Mouse (Mus musculus) ZHBTc4 (cell line): ENCODE measurements around the gene Wdr45.
"Not testable (repeated sequence)": the region's sequence is repeated elsewhere in the genome, so short reads cannot be mapped to it uniquely, and the experiment has no call there.

Experiments
- DNase-seq: peaks from one replicate; pipeline ENCODE4 v3.0.0-alpha.2; 2011; ENCODE audit warnings: low read depth, low spot score

Gene Wdr45

DNA sequence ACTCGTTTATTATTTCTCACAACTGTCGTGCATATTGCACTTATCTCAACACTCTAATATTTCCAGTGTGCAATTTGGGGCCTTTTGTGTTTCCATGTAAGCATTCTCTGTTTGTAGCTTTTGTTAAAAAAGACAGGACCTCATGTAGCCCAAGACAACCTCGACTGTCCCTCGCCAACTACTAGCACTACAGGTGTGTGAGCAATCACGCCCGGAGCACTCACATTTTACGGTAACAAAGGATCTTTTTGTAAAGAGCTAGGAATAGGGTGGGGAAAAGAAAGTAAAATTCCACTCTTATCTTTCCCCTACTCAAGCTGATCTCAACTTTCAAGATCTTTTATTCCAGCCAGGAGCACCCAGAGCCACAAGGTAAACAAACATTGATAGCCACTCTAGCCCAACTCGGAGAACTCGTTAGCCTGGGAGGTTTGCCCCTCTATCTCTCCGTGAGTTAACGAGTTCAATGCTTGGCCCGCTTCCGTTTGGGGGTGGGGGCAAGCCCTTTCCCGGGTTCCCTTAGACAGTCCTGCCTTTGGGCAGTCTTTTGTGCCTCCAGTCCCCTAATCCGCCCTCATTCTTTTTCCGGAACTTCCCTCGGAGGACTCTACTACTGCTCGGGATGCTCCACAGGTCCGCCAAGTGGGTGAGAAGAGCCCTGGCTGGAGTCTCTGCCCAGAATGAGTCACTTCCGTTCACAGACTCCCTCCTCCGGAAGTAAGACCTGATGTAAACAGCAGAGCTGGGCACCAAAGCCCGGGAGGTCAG is 7.6 kb downstream of the Wdr45 start, which contains the start of gene Gm45208:
Gene Gm45208, plus strand, starts transcription at position 732 of the 768 bp plus-strand sequence.
- DNase-seq, result peak; percentile 86

DNA sequence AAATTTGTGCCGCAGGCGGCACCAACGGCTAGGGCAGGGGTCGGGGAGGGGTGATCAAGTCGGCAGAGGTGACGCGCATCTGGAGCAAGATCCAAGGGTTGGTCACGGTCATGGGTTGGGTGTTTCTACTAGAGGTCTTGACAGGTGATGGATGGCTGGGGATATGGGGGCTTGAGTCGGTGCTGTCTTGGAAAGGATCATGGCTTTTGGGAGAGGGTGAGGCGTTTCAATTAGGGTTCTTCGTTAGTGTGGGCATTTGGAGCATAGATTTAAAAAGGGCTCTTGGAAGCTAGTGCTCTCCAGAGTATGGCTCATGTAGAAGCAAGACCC is 8.1 kb downstream of the Wdr45 start:
- no peak for DNase-seq

DNA sequence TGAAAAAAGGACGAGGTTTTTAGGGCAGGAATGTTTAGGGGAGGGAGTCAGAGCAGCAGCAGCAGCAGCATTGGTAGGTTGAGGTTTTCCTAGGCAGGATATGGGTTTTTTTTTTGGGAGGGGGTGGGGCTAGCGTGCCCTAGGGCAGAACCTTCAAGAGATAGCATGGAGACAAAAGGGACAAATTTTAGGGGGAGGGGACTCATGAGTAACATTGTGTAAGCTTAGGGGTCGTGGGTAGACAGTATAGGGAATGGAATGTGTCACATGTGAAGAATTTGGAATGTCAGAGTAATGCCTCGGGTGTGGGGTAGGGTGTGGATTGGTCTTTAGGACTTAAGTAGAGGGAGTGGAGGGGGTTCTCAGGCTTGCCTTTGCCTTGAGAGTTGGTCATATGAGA is 8.6 kb downstream of the Wdr45 start:
- peak; percentile 88 for DNase-seq

DNA sequence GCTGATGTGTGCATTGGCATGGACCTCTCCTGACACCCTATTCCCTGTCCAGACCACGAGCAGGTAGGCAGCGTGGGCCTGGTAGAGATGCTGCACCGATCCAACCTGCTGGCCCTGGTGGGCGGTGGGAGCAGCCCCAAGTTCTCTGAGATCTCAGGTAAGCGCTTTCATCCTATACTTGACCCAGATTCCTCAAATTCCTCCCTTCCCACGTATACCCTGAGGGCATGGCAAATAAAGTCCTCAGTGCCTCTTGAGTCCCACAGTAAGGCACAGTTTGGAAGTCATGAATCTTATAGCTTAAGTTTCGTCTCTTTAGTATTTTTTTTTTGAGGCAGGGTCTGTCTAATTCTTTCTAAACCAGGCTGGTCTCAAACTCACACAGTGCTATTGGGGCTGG is 10.0 kb downstream of the Wdr45 start:
- no peak for DNase-seq

DNA sequence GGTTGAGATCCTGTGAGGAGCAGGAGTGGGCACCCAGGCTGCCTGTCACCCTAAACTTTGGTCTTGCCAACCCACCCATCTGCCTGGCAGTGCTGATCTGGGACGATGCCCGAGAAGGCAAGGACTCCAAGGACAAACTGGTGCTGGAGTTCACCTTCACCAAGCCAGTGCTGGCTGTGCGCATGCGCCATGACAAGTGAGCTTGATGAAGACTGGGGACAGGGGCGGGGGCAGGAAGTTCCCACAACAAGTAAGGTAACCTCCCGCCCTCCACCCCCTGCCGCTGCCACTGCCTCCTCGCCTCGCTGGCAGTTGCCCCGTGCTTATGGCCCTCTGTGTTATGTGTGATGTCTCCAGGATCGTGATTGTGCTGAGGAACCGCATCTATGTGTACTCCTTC is 11.7 kb downstream of the Wdr45 start:
- peak; percentile 82 for DNase-seq

DNA sequence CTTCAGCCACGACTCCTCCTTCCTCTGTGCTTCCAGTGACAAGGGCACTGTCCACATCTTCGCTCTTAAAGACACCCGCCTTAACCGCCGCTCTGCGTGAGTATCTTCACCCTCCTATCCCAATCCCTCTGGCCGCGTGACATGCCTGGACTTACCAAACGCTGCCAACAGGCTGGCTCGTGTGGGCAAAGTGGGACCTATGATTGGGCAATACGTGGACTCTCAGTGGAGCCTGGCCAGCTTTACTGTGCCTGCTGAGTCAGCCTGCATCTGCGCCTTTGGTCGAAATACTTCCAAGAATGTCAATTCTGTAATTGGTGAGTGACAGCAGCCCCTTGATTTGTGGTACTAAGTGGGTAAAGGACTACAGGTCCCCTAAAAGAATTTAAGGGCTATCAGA is 13.0 kb downstream of the Wdr45 start:
- no peak for DNase-seq

DNA sequence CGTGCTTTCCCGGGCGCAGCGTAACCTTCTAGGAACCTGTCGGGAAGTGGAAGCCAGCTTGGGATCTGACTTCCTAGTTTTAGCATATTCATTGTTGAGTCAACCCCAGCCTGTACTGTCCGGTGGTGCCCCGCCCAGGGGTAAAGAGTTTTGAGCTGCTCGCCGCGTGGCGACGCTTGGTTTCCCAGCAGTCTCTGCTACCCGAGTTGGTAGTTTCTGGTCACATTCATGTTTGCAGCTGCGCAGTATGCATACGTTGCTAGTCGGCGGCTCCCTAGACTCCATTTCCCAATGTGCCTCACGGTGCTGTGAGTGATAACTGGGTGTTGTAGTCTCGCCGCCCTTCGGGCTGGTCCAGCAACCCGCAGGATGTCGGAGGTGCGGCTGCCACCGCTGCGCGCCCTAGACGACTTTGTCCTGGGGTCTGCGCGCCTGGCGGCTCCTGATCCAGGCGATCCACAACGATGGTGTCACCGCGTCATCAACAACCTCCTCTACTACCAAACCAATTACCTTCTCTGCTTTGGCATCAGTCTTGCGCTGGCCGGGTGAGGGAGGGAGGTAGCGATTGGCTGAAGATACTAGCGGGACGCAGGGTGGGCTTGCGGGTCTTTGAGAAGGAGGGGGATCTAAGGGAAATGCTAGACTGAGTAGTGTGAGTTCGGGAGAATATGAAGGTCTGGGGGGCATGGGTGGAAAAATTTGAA is 14.2 kb downstream of the Wdr45 start, which contains the start of gene Praf2:
Gene Praf2, plus strand, starts transcription at position 225 of the 707 bp plus-strand sequence.
- peak; percentile 96 for DNase-seq

DNA sequence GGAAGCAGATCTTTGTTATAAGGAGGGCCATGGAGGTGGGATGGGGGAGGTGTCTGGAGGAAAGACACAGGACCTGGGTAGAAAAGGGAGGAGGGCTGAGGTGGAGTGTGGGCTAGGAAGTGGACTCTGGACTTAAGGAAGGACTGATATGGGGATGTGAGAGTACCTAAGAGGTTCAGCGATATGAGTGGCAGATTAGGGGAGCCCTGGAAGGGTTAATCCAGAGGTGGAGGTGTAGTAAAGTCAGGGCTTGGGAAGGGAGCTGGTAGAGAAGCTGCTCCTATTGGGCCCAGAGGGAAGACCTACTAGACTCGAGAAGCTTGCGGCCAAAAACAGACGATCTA is 14.8 kb downstream of the Wdr45 start:
- no peak for DNase-seq

DNA sequence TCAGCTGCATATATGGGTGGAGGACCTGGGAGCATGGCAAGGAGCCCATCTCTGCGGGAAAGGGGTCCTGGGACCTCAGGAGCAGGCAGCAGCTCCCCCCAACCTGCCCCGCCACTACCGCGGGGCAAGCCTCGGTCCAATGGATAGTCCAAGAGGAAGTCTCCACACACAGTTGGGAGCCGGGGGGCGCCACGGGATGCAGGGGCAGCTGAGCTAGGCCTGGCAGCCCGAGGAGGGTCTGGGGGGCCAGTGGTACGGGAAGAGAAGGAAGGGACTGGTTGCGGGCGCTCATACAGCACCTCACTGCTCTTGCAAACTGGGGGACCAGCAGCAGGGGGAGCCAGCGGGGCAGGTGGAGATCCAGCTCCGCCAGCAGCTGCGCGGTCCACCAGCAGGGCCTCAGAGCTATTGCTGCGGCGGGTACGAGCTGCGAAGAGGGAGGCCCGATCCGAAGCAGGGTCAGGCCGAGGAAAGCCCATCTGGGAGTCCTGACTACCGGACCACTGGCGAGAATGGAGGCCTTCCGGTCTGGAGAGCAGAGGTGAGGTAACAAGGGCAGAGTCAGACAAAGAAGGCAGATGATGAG is 19.5 kb downstream of the Wdr45 start:
- DNase-seq, result peak; percentile 79

DNA sequence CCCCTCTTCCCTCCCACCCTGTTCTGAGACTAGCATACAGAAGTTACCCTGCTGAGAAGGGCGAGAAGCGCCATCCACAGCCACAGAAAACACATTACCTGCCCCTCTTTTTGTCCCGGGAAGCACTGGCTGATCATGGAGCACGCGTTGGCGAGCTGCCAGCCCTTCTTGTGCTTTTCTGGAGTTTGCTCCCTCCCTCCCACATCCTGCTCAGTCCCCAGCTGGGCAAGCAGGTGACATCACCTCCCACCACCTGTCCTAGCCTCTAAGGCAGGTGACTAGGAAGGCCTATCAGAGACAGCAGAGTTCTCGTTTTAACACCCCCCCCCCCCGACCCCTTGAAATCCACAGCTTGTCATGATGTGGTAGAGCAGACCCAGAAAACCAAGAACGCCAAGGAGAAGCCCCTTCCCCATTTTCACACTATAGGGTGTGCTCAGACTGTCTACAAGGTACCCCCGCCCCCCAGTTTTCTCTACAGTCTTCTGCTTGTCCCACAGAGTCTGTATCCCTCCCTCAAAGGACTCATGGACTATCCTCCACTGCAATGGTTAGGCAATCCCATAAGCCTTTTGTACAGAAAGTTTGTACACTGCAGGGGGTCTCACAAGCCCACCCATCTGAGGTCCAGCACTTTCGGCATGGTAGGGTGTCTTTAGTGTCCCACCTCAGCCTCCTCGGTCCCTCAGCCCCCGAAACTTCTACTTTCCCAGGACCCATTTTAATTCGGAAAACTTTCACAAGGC is 25.4 kb downstream of the Wdr45 start:
- peak; percentile 42 for DNase-seq

DNA sequence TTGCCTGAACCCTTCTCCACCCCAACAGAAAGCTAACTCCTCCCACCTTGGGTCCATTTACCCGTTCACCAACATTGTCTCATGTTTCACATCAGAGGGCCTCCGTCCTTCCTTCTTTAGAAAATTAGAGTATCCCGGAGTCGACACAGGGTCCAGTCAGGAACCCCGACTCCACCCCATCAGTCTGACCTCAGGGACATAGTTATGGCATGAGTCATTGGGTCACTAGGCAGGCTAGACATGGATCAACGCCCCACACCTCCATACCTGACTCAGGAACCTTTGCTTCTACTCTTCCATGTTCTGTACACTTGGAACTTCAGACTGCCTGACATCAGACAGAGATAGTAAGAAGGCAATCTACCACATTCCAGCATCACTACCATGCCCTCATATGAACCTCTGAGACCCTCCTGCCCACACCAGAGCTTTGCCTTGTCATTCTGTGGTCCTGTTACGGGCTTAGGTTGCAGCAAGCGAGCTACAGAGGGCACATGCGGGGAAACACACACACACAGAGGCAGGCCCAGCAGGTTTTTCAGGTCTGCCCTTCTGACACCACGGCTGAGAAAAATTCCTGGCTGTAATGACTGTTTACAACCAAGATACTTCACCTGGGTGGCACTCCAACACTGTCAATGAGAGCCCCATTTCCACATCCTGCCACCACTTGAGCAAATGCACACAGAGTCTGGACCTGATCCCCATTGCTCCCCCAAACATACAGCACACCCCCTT is 26.1 kb downstream of the Wdr45 start:
- no peak for DNase-seq

DNA sequence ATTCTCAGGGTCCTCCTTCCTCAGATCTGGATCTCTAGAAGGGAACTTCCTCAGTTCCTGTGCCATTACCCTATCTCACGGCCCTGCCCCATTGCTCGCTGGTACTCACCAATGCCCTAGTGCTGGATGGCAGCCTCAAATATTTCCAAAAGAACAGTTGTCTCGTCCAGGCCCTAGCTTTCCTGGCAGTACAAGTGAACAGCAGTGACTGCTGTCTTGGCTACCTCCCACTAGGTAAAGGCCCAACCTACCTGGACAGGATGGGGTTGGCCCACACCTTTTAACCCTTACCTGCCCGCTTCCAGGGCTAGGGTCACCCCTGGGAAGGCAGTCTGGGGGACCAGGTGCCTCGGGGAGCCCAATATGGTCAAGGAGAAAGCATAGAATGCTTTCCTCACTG is 27.0 kb downstream of the Wdr45 start:
- DNase-seq, result no peak

DNA sequence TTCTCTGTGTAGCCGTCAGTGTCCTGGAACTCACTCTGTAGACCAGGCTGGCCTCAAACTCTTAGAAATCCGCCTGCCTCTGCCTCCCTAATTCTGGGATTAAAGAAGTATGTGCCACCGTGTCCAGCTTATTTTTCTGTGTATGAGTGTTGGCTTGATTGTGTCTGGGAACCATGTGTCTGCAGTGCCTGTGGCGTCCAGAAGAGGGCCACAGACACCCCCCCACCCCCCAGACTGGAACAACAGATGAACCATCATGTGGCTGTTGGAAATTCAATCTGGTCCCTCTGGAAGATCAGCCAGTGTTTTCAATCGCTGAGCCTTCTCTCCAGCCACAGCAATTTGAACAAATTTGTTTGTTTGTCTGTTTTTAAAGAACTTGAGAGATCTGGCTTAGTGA is 29.3 kb downstream of the Wdr45 start:
- peak; percentile 66 for DNase-seq

DNA sequence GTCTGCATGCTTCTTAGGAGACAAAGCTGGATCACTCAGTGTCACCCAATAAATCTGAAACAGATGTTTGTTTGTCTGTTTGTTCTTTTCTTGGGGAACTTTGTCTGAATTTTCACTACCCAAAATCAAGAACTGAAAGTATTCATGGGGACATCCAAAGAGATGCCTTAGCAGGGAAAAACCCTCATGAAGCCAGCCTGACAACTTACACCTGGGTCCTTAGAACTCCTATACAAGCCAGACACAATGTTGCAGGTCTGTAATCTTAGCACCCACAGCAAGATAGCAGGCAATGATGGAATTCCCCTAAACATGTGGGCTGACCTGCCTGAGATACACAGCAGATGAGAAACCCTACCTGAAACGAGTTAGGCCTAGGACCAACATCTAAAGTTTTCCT is 30.8 kb downstream of the Wdr45 start:
- DNase-seq, result no peak

DNA sequence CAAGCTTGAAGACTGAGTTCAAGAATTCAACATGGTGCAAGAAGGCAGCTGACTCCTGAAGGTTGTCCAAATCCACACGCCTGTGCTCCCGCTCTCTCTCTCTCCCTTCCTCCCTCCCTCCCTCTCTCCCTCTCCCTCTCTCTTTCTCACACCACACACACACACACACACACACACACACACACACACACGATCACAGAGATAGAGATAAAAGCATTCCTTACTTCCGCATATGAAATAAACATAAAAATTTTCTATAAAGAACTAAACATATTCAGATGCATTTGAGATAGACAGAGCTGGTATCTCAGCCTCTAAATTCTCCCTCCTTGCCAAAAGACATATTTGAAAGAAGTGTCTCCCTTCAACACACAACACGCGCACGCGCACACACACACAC is 31.3 kb downstream of the Wdr45 start:
- DNase-seq, result no peak

DNA sequence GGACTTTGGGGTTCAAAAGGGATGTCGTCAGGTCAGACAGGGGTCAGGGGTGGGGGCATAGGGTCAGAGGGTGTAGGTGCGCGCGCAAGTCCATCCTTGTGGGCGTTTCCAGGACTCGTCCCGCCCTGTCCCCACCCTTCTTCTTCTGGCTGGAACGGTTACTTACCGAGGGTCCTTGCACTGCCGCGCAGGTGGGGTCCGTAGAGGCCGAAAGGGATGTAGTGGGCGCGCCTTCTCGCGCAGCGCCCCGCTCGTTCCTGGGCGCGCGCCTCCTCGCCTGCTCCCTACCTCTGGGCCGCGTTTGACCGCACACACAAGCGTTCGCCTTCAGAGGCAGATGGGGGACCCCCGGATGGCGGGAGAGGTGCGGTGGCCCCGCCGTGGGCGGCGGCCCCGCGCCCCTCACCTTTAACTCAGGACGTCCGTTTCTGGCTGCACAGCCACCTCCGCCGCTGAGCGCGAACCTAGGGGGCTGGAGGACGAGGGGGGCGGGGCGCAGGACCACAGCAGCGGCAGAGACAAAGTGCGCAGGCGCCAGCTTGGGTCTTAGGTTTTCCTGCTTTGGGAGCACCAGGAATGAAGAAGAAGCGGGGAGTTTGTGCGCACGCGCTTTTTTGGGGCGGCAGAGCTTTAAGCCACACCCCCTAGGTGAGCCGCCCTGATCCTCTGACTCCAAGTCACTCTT is 36.4 kb downstream of the Wdr45 start, which contains the start of gene Ccdc120:
Gene Ccdc120, minus strand, starts transcription at position 474 of the 685 bp plus-strand sequence.
- peak; percentile 92 for DNase-seq

DNA sequence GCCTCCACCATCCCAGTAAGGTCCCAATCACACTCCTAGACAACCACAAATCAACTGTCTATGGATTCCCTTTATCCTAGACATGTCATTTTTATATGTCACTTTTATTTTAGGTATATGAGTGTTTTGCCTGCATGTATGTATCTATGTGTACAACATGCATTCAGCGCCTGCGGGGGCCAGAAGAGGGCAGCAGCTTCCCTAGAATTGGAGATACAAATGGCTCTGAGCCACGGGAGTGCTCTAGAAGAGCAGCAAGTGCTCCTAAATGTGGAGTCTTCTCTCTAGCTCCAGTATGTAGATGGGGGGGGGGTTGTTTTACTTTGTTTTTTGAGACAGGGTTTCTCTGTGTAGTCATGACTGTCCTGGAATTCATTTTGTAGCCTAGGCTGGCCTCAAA is 39.5 kb downstream of the Wdr45 start:
- not testable (repeated sequence) for DNase-seq

DNA sequence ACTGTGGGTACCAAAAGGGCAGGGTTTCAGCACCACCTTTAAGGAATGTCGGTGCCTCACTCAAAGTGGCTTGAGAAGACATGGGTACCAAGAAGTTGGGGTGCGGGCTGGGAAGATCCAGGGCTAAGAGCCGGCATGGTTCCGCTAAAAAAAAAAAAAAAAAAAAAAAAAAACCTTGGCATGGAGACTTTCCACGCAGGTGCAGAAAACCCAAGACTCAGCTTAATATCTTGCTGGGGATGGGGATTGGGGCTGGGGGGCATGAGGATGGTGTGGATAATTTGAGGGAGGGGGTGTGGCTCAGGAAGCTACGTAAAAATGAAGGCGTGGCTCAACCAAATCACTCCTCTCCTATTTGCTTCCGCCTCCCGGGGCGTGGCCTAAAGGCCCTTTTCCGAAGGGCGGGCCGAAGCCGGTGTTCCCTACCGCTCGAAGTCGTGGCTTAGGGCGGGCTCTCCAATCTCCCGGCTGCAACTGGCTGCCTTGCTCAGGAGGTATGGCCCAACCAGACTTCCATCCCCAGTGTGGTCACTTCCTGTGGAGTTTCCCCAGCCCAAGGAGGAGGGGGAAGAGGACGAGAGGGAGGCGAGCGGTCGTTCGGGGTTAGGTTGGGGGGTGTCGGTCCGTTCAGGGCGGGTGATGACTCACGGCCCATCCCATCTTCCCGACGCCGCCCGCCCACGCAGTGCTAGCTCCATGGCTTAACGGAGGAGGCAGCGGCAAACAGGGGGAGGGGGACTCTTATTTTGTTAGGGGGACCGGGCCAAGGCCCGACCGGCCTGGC is 48.2 kb downstream of the Wdr45 start, which contains the start of gene Tfe3:
Gene Tfe3, plus strand, starts transcription at position 424 of the 784 bp plus-strand sequence.
- DNase-seq, result peak; percentile 97

DNA sequence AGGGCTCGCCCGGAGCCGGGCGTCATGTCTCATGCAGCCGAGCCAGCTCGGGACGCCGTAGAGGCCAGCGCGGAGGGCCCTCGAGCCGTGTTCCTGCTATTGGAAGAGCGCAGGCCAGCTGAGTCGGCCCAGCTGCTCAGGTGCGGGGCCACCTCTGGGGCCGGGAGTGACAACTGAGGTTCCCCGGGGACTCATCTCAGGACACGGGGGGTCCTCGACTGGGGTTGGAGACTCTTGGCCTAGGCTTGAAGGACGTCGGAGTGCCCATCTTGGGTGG is 48.7 kb downstream of the Wdr45 start:
- DNase-seq, result no peak
